Mouse (Mus musculus) megakaryocyte, embryonic 14.5 days (primary cell): ENCODE data around the gene Selplg. TPM values are rescaled to one million over a fixed set of nuclear protein-coding genes. Genes with fewer than 3 reads are reported as not detected.

Source experiments
- H3K27me3 ChIP-seq: replicated peaks from 2 replicates; pipeline ENCODE3; 2012; ENCODE audit warnings: inconsistent platforms
- H3K36me3 ChIP-seq: replicated peaks from 2 replicates; pipeline ENCODE3; 2012; ENCODE audit warnings: low read length, inconsistent platforms, mixed read lengths
- H3K4me1 ChIP-seq: 2 replicates; pipeline ENCODE4 v1.6.1; 2012; ENCODE audit warnings: inconsistent platforms
- H3K4me3 ChIP-seq: replicated peaks from 2 replicates; pipeline ENCODE3; 2012; ENCODE audit warnings: moderate library complexity, mild to moderate bottlenecking, inconsistent platforms
- H3K9me3 ChIP-seq: 2 replicates; pipeline ENCODE4 v1.6.1; 2012; ENCODE audit warnings: inconsistent platforms
- FLI1 ChIP-seq: IDR thresholded peaks from 2 replicates; pipeline ENCODE4 v1.6.1; 2012; ENCODE audit warnings: low read length, inconsistent platforms, mixed read lengths
- GATA1 ChIP-seq: IDR thresholded peaks from 3 replicates; pipeline ENCODE4 v1.6.1; 2012; ENCODE audit warnings: mixed read lengths, low read length, inconsistent platforms, borderline replicate concordance
- polyA plus RNA-seq: library from polyadenylated mRNA; stranded (reverse); fragments of >175 nt; gene quantifications from 2 replicates; pipeline ENCODE4 v1.2.3, GENCODE M21; 2012; ENCODE audit warnings: low replicate concordance; ENCODE audit not compliant: insufficient read depth

Gene Selplg
- polyA plus RNA-seq, 1 experiment: 167 TPM

DNA sequence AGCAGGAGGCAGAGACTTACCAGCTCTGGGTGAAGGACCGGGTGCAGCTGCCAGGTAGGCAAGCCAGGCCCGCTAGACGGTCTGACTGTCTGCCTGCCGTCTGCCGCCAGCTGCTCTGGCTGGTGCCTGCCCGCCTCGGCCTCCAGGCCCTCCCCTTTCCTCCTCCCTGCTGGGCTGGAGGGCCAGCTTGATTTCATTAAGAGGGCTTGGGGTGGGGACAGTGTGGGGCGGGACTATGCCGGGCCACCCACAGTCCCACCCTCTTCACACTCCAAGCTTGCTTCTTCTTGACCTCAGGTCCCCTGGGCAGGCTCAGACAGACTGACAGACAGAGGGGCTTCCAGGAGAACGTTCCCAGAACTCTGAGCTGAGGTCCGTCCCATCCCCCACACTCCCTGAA, 32.2 kb downstream of the Selplg start, which contains the start of gene Tmem119:
Gene Tmem119, minus strand, starts transcription at position 237 of the 400 bp plus-strand sequence.
- peak within 1 kb of the TSS; percentile 84 for H3K4me3 ChIP-seq
- peaks cover 70% of the 10 kb centered on the region for H3K27me3 ChIP-seq
- no peaks in the 10 kb centered on the region for H3K9me3 ChIP-seq
- peaks cover 80% of the 10 kb centered on the region for H3K4me1 ChIP-seq
- H3K36me3 ChIP-seq: no peaks in the 10 kb centered on the region
- no peak for TF ChIP-seq GATA1

- TF ChIP-seq GATA1 (no peak), FLI1 (no peak)
- Histone ChIP-seq H3K4me1 (peaks cover 76% of the 10 kb centered on the region), H3K4me3 (peak overlapping the region; percentile 84), H3K27me3 (peaks cover 74% of the 10 kb centered on the region), H3K9me3 (no peaks in the 10 kb centered on the region), H3K36me3 (no peaks in the 10 kb centered on the region)
Measured at GRCm38 (mm10) chr5:113799691-113800090, 32.8 kb downstream of the Selplg start.

- no peaks in the 10 kb centered on the region for H3K36me3 ChIP-seq
- H3K9me3 ChIP-seq: no peaks in the 10 kb centered on the region
- TF ChIP-seq GATA1: no peak
- no peak for TF ChIP-seq FLI1
- H3K27me3 ChIP-seq: peaks cover 80% of the 10 kb centered on the region
- peaks cover 64% of the 10 kb centered on the region for H3K4me1 ChIP-seq
- peak overlapping the region; percentile 4 for H3K4me3 ChIP-seq
Measured at GRCm38 (mm10) chr5:113798525-113798924, 33.9 kb downstream of the Selplg start.

DNA sequence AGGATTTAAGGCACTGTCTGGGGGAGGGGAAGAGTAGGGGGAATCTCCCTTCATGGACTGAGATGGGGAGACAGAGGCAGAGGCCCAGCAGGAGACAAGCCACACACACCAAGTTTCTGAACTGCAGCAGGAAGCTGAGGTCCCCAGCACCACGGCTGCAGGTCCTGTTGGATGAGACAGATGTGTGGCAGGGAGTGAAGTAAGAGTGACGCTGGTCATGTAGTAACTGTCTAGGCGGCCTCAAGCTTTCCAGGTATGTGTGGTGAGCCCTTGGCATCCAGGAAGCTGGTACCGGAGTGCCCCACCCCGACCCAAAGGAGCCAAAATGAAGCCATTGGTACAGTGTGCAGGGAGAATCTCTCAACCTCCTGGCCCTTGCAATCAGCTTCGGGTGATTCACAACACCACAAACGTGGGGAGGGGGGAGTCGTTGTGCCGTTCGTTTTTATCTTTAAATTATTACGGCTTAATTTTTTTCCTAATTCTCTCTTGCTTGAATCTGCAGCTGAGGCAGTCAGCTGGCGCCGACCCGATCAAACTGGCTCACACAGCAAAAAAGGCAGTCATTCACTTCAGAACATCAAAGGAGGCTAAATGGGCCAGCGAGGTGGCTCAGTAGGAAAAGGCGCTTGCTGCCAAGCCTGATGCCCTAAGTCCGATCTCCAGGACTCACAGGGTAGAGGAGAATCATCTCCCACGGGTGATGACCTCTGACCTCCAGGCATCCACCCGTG, 35.1 kb downstream of the Selplg start:
- no peaks in the 10 kb centered on the region for H3K9me3 ChIP-seq
- TF ChIP-seq GATA1 (no peak), FLI1 (no peak)
- H3K4me1 ChIP-seq: peaks cover 66% of the 10 kb centered on the region
- no peaks in the 10 kb centered on the region for H3K36me3 ChIP-seq
- peak overlapping the region; percentile 80 for H3K4me3 ChIP-seq
- peaks cover 81% of the 10 kb centered on the region for H3K27me3 ChIP-seq

- Histone ChIP-seq H3K36me3 (no peaks in the 10 kb centered on the region), H3K9me3 (no peaks in the 10 kb centered on the region), H3K27me3 (peaks cover 80% of the 10 kb centered on the region), H3K4me1 (peaks cover 73% of the 10 kb centered on the region), H3K4me3 (peak overlapping the region; percentile 80)
- TF ChIP-seq GATA1: no peak
- TF ChIP-seq FLI1: no peak
Measured at GRCm38 (mm10) chr5:113796401-113797148, 35.9 kb downstream of the Selplg start.

- peaks cover 66% of the 10 kb centered on the region for H3K4me1 ChIP-seq
- H3K27me3 ChIP-seq: peaks cover 65% of the 10 kb centered on the region
- H3K36me3 ChIP-seq: no peaks in the 10 kb centered on the region
- H3K9me3 ChIP-seq: no peaks in the 10 kb centered on the region
- H3K4me3 ChIP-seq: peak overlapping the region; percentile 67
- TF ChIP-seq GATA1: no peak
- no peak for TF ChIP-seq FLI1
Measured at GRCm38 (mm10) chr5:113791197-113792095, 41.0 kb downstream of the Selplg start.

DNA sequence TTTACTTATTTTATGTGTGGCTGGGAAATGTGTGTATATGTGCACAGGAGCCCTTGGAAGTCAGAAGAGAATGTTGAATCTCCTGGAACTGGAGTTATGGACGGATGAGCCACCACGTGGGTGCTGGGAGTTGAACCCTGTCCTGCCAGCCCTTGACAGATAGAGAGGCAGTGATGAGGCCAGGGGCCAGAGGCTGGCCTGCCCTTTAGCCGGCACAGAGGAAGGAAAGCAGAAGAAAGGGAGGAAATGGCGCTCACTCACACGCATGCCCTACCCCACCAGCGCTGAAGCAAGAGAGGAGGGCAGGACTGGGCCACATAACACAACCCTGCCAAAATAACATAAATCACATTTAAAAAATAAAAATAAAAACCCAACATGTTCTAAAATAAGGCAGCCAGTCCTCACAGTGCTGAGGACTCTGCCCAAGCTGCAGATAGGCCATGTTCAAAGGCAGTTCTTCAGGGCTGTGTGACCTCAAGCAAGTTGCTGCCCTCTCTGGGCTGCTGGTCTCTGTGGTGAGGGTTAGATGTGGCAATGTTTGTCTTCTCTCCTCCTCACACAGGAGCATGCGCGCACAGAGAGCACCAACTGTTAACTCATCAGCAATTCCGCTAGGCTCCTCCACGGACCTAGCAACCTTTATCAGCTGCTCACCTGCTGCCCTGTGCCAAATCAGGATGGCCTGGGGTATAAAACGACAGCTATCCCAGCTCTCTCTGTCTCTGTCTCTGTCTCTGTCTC, 41.8 kb downstream of the Selplg start:
- Histone ChIP-seq H3K36me3 (no peaks in the 10 kb centered on the region), H3K4me3 (no peak overlapping the region), H3K27me3 (peaks cover 67% of the 10 kb centered on the region), H3K9me3 (no peaks in the 10 kb centered on the region), H3K4me1 (peaks cover 64% of the 10 kb centered on the region)
- TF ChIP-seq FLI1 (no peak), GATA1 (no peak)

GRCm38 (mm10) chr5:113789075-113789788, 43.2 kb downstream of the Selplg start:
- Histone ChIP-seq H3K9me3 (peaks cover 9% of the 10 kb centered on the region), H3K4me3 (no peak overlapping the region), H3K36me3 (no peaks in the 10 kb centered on the region), H3K27me3 (peaks cover 63% of the 10 kb centered on the region), H3K4me1 (peaks cover 59% of the 10 kb centered on the region)
- no peak for TF ChIP-seq FLI1
- no peak for TF ChIP-seq GATA1

- peaks cover 62% of the 10 kb centered on the region for H3K27me3 ChIP-seq
- H3K36me3 ChIP-seq: no peaks in the 10 kb centered on the region
- H3K4me1 ChIP-seq: peaks cover 61% of the 10 kb centered on the region
- TF ChIP-seq GATA1: no peak
- TF ChIP-seq FLI1: no peak
- H3K4me3 ChIP-seq: no peak overlapping the region
- peaks cover 15% of the 10 kb centered on the region for H3K9me3 ChIP-seq
Measured at GRCm38 (mm10) chr5:113788645-113789044, 43.8 kb downstream of the Selplg start.
